Mouse (Mus musculus) monocyte, adult 5-6 weeks (primary cell): Measurements from ENCODE around the gene Immt. TPM values are rescaled to one million over a fixed set of nuclear protein-coding genes. Genes with fewer than 3 reads are reported as not detected.
A peak's percentile ranks its signal among the peaks of the same experiment; 100 is the strongest.

Experiments
- ATAC-seq: fragments of 153-309, 156-312 bp; replicated peaks from 2 replicates; pipeline ENCODE4 v1.8.0; 2017; ENCODE audit warnings: mild to moderate bottlenecking; ENCODE audit not compliant: low TSS enrichment, insufficient number of reproducible peaks, severe bottlenecking, poor library complexity, low FRiP score
- total RNA-seq: library from RNA; stranded (forward); fragments of 200-1000, 200-491, 200-594 nt; gene quantifications from 3 replicates; pipeline ENCODE4 v1.2.3, GENCODE M21; 2017

Immt gene
- total RNA-seq = 77.9 to 115 TPM (median 82.7 TPM) in 3 replicates

DNA sequence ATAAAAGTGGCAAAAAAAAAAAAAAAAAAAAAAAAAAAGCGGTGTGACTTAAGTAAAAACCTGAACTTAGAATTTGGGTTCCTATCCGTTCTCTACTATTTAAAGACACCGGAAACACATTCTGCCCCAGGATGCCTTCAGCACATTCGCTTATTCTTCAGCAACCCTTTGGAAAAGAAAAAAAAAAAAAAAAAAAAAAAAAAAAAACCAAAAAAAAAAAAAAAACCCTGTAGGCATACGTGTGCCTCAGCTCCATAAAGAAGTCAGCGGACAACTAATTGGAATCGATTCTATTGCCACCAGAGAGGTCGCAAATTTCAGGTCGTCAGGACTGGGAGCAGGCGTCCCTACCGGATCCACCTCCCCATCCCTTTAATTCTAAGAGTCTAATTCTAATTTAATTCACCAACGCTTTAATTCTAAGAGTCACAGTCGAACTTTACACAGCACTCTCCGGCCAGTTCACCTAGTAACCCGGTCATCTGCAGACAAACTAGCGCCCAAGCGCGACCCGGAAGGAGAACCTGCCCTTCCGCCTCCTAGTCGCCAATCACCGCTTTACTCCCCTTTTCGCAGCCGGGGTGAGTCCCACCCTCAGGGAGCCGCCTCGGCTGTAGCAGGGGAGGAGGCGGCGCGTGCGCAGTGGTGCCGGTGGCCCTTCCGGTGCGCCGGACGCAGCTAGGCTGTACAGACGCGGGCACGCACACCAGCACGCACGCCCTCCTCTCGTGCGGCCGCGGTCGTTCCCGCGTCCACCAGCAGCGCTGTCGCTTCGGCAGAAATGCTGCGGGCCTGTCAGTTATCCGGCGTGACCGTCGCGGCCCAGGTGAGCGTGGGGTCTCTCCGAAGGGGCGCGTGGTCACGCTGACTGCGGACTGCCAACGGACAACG lies at the start of gene Immt:
Gene Immt (plus strand): TSS at position 642 of the 891 bp plus-strand sequence.
- peak; percentile 94 for ATAC-seq

GRCm38 (mm10) chr6:71783165-71783564 lies 48.0 kb upstream of the Immt start:
- ATAC-seq = no peak

GRCm38 (mm10) chr6:71788348-71788747 lies 42.8 kb upstream of the Immt start:
- ATAC-seq = no peak

GRCm38 (mm10) chr6:71791771-71792170 lies 39.4 kb upstream of the Immt start:
- ATAC-seq = no peak

GRCm38 (mm10) chr6:71799391-71799790 lies 31.7 kb upstream of the Immt start:
- no peak for ATAC-seq

DNA sequence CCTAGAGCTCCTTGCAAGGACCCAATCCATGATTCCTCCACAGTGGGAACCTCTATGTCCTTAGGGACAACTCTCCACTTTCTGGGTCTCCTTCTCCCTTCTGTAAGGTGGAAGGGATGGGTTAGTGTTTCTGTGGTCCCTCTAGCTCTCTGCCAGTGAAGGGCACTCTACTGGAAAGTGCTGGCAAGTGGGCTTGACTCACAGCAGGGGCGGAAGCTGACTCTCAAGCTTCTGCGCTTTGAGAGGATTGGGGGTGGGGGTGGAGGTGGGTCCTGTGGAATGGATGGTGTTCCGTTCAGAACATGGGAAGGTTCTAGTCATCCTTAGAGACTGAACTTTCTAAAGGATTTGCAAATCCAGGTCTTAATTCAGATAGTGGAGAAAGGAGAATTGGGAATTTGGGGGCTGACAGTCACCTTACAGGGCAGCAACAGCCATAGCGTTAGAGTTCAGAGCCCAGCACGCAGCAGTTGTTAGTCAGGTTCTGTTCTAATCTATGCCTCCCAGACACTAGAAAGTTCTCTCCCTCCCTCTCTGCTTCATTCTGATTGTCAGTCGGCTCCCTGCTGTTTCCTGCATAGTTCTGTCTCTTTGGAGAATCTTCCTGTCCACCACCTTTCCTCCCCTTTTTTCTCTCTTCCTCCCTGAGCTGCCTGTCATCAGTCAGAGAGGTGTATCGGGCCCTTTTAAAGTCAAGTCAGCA lies 30.0 kb upstream of the Immt start:
- no peak for ATAC-seq

- no peak for ATAC-seq
Observed at GRCm38 (mm10) chr6:71801714-71802094, 29.4 kb upstream of the Immt start.

GRCm38 (mm10) chr6:71803609-71804008 lies 27.5 kb upstream of the Immt start:
- ATAC-seq = no peak

- peak; percentile 81 for ATAC-seq
Observed at GRCm38 (mm10) chr6:71804061-71804829, 26.9 kb upstream of the Immt start.

DNA sequence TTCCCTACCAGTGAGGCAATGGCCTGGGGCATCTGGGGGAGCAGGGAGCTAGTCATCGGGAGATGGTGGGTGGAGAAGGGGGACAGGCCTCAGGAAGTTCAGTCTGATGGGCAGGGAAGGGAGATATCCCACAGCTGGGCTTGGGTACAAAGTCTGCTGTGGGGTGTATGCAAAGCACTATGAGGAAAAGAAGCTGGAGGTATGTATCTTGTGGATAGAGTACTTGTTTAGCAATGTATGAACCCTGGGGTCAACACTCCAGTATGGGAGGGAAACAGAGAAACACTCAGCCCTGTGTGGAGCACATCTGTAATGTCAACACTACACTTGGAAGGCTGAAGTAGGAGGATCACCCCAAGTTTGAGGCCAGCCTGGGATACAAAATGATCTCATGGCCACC lies 24.4 kb upstream of the Immt start:
- no peak for ATAC-seq

GRCm38 (mm10) chr6:71809890-71810289 lies 21.2 kb upstream of the Immt start:
- ATAC-seq = no peak

DNA sequence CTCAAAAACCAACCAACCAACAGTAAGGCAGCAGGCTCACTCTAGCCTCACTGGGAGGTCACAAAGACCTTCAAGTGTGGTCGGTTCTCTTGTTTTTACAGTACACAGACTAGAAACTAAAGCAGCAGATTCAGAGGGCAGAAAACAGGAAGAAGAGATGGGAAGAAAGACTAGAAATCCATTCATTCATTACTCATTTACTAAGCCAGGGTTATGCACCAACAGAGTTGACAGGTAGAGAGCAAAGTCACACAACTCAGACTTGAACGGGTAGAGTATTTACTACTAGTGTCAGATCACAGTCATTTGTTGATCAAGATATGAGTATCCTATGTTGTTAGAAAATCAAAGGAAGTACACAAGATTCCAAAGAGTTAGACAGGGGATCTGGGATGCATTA lies 18.3 kb upstream of the Immt start:
- ATAC-seq = no peak

DNA sequence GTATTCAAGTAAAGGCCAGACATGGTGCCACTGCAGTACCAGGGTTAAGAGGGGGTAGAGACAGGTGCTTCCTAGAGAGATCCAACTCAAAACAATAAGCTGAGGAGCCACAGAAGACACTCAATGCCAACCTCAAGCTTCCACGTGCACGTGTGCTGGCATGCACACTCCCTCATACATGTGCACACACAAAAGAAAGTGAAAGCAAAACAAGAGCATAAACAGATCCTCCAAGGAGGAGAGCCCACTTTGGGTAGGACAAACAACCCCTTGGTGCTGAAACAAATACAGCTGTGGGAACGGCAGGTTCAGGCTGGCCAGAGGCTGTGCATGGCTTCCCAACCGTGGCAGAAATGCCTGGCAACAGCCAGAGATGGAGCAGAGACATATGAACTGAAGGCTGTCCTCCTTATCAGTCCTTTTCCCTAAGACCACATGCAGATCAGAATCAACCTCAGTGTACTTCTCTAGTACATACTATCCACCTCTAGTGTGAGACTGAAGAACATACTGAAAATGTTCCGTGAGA lies 11.3 kb upstream of the Immt start:
- no peak for ATAC-seq

GRCm38 (mm10) chr6:71823085-71823484 lies 8.0 kb upstream of the Immt start:
- no peak for ATAC-seq

- peak; percentile 99 for ATAC-seq
Observed at GRCm38 (mm10) chr6:71823488-71823887, 7.6 kb upstream of the Immt start.

- no peak for ATAC-seq
Observed at GRCm38 (mm10) chr6:71823961-71824360, 7.2 kb upstream of the Immt start.

DNA sequence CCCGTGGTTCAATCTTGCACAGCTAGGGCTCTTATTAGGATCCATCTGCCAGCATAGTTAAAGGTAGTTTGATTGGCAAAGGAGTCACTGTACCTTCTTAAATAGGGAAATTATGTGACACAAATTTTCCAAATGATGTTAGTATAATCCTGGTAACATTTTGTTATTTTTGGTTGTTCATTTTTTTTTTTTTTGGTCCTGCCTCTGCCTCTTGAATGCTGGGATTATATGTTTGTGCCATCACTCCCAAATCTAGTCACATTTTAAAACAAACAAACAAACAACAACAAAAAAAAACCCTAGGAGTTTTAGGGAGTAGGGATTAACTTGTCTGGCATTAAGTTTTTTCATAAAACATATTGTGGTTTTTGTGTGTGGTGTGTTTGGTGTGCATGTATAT lies 4.3 kb upstream of the Immt start, which contains the start of gene Mrpl35:
Gene Mrpl35 (minus strand): TSS at position 101 of the 400 bp plus-strand sequence.
- ATAC-seq = no peak

DNA sequence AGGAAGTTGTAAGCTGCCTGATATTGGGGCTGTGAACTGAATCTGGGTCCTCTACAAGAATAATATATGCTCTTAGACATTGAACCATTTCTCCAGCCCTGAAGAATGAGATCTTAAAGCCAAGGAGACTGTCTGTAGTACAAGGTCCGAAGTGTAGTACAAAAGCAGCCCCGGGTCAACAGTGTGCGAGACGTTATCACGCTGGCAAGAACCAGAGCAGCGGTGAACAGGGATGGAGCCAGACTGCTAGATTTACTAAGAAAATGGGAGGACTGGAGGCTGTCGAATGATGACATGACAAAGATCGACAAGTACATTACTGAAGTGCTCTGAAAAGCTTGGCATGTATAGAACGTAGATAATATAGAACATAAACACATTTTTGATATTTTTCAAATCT lies 1.4 kb upstream of the Immt start:
- ATAC-seq = no peak

DNA sequence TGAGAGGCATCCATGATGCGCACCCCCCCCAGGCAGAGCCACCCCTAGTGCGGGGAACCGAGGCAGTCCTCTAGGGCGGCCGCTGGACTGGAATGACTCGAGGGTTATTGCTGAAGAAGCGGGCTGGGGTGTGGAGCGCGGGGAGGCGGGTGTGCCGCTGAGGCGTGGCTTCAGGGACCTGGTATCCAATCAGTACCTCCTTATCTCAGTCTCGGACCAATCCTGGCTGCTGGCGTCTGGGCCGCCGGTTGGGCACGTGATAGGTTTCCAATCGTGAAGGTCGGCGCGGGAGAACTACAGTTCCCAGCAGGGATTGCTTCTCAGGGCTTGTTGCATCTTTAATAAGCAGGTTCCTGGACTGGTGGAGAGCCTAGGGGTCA lies 440 bp downstream of the Immt start:
- ATAC-seq = peak; percentile 95
